Mouse (Mus musculus): ENCODE measurements around the gene Tspan33. TPM values are rescaled to one million over a fixed set of nuclear protein-coding genes. Genes with fewer than 3 reads are reported as not detected.

Gene Tspan33
- polyA plus RNA-seq (2012; rRNA removed) = 86.8 and 114 TPM in 2 replicates

DNA sequence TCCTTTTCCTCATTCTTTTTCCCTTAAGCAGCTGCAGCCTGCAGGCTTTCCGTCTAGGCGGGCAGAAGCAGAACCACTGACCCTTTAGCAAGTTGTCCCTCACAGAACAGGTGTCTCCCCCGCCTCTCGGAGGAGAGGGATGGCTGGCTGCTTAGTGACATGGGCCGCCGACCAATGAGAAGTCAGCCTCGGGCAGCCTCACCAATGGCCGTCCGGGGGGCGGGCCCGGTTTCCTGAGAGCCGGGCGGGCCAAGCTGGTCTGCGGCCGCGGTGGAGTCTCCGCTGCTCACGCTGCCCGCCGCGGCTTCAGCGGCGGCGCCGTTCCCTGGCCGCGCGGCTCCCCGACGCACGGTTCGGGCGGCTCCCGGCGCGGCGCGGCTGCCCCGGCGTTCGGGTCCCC, at the start of gene Tspan33:
Gene Tspan33, plus strand, starts transcription at position 270 of the 400 bp plus-strand sequence.

DNA sequence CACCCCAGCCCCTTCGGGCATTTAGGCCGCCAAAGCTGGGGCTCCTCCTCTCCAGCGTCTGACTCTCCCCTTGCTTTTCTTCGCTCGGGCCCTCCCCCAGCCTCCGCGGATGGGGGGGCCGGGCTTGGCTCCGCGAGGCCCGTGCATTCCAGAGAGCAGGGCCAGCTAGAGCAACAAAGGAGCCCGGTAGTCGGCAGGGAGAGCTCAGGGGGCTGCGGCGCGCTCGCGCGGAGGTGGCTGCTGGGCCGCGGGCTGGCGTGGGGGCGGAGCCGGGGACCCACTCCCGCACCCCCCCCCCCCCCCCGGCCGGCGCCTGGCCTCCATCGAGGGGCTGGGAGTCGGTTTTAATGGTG, 41.3 kb downstream of the Tspan33 start, which contains the start of gene Smo:
Gene Smo, plus strand, starts transcription at position 168 of the 353 bp plus-strand sequence.

Other genes with a start within 250 kb of the Tspan33 start
- 105 and 114 TPM in 2 replicates for gene Atp6v1f, start 226.5 kb upstream of the Tspan33 start, polyA plus RNA-seq (2012; rRNA removed)
- 0.07 TPM in 1 of 2 replicates, not detected in the other for gene Atp6v1fnb, start 222.8 kb upstream of the Tspan33 start, polyA plus RNA-seq (2012; rRNA removed)
- gene Kcp, start 186.3 kb upstream of the Tspan33 start, polyA plus RNA-seq (2012; rRNA removed) = 1.8 and 1.9 TPM in 2 replicates
- 4.6 and 6.2 TPM in 2 replicates for gene Irf5, start 167.6 kb upstream of the Tspan33 start, polyA plus RNA-seq (2012; rRNA removed)
- 26.4 and 30.5 TPM in 2 replicates for gene Tnpo3, start 84.3 kb upstream of the Tspan33 start, polyA plus RNA-seq (2012; rRNA removed)
- gene Smo, start 41.3 kb downstream of the Tspan33 start, polyA plus RNA-seq (2012; rRNA removed) = 4.4 and 4.7 TPM in 2 replicates
- gene Ahcyl2, start 73.8 kb downstream of the Tspan33 start, polyA plus RNA-seq (2012; rRNA removed) = 5.1 and 5.8 TPM in 2 replicates
- gene Strip2, start 222.8 kb downstream of the Tspan33 start, polyA plus RNA-seq (2012; rRNA removed) = 0.34 and 0.50 TPM in 2 replicates

Measured in liver, embryonic 14 days (tissue).